Mouse (Mus musculus) lung, postnatal 14 days (tissue): Measurements from ENCODE around the gene Adamtsl1.
A peak's percentile ranks its signal among the peaks of the same experiment; 100 is the strongest.

Experiments
- DNase-seq: peaks from one replicate; pipeline ENCODE4 v3.0.0; 2021

Gene Adamtsl1

GRCm38 (mm10) chr4:86326638-86327037, 812.7 kb downstream of the Adamtsl1 start:
- no peak for DNase-seq

GRCm38 (mm10) chr4:86329481-86329880, 815.5 kb downstream of the Adamtsl1 start:
- DNase-seq, result no peak

GRCm38 (mm10) chr4:86335861-86336415, 822.0 kb downstream of the Adamtsl1 start:
- no peak for DNase-seq

GRCm38 (mm10) chr4:86337216-86337765, 823.3 kb downstream of the Adamtsl1 start:
- no peak for DNase-seq

GRCm38 (mm10) chr4:86349341-86349740, 835.4 kb downstream of the Adamtsl1 start:
- DNase-seq, result no peak

- no peak for DNase-seq
These were observed 838.1 kb downstream of the Adamtsl1 start for GRCm38 (mm10) chr4:86352121-86352520.

- no peak for DNase-seq
These were observed 839.6 kb downstream of the Adamtsl1 start for GRCm38 (mm10) chr4:86353550-86353949.

- no peak for DNase-seq
These were observed 845.4 kb downstream of the Adamtsl1 start for GRCm38 (mm10) chr4:86359398-86359797.

GRCm38 (mm10) chr4:86369055-86369454, 855.1 kb downstream of the Adamtsl1 start:
- no peak for DNase-seq

- no peak for DNase-seq
These were observed 859.2 kb downstream of the Adamtsl1 start for GRCm38 (mm10) chr4:86373166-86373565.

GRCm38 (mm10) chr4:86383124-86383523, 869.2 kb downstream of the Adamtsl1 start:
- peak; percentile 56 for DNase-seq

GRCm38 (mm10) chr4:86385121-86385520, 871.1 kb downstream of the Adamtsl1 start:
- no peak for DNase-seq

- DNase-seq, result no peak
These were observed 874.5 kb downstream of the Adamtsl1 start for GRCm38 (mm10) chr4:86388430-86388829.

- DNase-seq, result no peak
These were observed 877.2 kb downstream of the Adamtsl1 start for GRCm38 (mm10) chr4:86391176-86391575.

GRCm38 (mm10) chr4:86395636-86396035, 881.7 kb downstream of the Adamtsl1 start:
- DNase-seq, result no peak

- DNase-seq, result no peak
These were observed 882.8 kb downstream of the Adamtsl1 start for GRCm38 (mm10) chr4:86396672-86397288.

GRCm38 (mm10) chr4:86397470-86397869, 883.5 kb downstream of the Adamtsl1 start:
- no peak for DNase-seq

- DNase-seq, result no peak
These were observed 887.1 kb downstream of the Adamtsl1 start for GRCm38 (mm10) chr4:86401116-86401515.

GRCm38 (mm10) chr4:86406501-86407199, 892.7 kb downstream of the Adamtsl1 start:
- DNase-seq, result no peak

GRCm38 (mm10) chr4:86407200-86407527, 893.2 kb downstream of the Adamtsl1 start:
- no peak for DNase-seq

- DNase-seq, result no peak
These were observed 894.4 kb downstream of the Adamtsl1 start for GRCm38 (mm10) chr4:86408421-86408820.

- DNase-seq, result no peak
These were observed 897.0 kb downstream of the Adamtsl1 start for GRCm38 (mm10) chr4:86410946-86411345.

- no peak for DNase-seq
These were observed 899.4 kb downstream of the Adamtsl1 start for GRCm38 (mm10) chr4:86413388-86413787.

GRCm38 (mm10) chr4:86416401-86417025, 902.5 kb downstream of the Adamtsl1 start:
- DNase-seq, result no peak
